Mouse (Mus musculus): ENCODE results near the gene Espnl. TPM values are rescaled to one million over a fixed set of nuclear protein-coding genes. Genes with fewer than 3 reads are reported as not detected.

The Espnl gene
- polyA plus RNA-seq, 1 experiment = not detected

DNA sequence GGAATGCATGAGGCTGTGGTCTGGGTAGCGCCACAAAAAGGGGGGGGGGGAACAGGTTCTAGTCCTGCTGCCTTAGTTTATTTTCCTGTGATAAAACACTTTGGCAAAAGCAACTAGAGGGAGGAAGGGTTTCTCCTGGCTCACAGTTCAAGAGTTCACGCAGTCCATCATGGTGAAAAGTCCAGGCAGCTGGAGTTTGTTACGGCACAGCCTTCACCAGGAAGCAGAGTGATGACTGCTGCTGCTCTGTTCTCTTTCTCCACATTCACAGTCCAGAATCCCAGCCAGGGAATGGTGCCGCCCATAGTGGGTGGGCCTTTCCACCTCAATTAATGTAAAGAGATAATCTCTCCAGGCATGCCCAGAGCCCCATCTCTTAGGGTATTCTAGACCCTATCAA is 9.6 kb upstream of the Espnl start:
- Histone ChIP-seq H3K4me3 (ENCODE audit: insufficient read depth, low read length) (no peak overlapping the region), H3K4me1 (ENCODE audit: control insufficient read depth, insufficient read depth, low read length) (0 out of 2 replicates have a peak, but pooled peaks cover 4% of the 10 kb centered on the region), H3K27ac (ENCODE audit: insufficient read depth, low read depth, low read length) (no peak overlapping the region)
- TF ChIP-seq CTCF (IDR thresholded peaks at IDR 0.05; ENCODE audit: low read depth, low read length) (no peak), POLR2A (IDR thresholded peaks at IDR 0.05; ENCODE audit: borderline replicate concordance, low read depth, low read length) (no peak)

DNA sequence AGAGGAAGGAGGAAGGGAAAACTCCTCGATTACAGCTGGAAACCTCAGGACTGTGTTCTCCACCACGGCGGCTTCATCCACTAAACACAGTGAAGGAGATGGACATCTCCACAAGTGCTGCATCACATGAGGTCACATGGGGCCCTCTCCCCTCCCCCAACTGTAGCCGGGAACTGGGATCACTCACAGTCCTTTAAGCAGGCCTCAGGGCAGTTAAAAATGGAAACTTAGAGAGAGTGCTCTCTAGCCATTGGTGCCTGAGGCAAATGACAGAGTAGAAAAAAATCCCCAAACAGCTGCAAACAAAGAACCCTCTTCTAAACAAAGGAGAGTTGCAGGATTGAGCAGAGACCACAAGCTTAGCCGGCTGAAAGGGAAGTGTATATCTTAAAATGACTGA is 8.6 kb upstream of the Espnl start:
- TF ChIP-seq CTCF (IDR thresholded peaks at IDR 0.05; ENCODE audit: low read depth, low read length) = no peak
- TF ChIP-seq POLR2A (IDR thresholded peaks at IDR 0.05; ENCODE audit: borderline replicate concordance, low read depth, low read length) = no peak
- Histone ChIP-seq H3K27ac (ENCODE audit: insufficient read depth, low read depth, low read length) (0 out of 2 replicates have a peak overlapping the region, but pooled peaks have one; percentile 11), H3K4me1 (ENCODE audit: control insufficient read depth, insufficient read depth, low read length) (0 out of 2 replicates have a peak, but pooled peaks cover 4% of the 10 kb centered on the region), H3K4me3 (ENCODE audit: insufficient read depth, low read length) (no peak overlapping the region)

DNA sequence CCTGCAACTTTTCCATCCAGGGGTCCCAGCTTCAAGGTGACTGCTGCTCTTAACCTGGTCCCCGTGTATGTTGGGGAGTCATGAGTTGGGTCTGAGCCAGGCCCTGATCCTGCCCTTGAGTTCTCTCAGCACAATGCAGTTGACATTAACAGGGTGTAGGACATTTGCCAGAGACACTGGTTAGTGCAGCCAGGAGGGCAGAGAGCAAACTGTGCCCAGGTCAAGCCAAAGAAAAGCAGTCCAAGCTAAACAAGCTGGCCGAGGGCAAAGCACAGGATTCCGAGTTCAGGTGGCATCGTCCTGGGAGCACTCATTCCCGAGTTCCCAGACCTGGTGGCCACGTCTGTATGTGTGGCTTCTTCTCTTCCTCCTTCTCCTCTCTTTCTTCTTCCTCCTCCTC is 4.2 kb upstream of the Espnl start:
- TF ChIP-seq POLR2A (IDR thresholded peaks at IDR 0.05; ENCODE audit: borderline replicate concordance, low read depth, low read length) (no peak), CTCF (IDR thresholded peaks at IDR 0.05; ENCODE audit: low read depth, low read length) (no peak)
- no peak overlapping the region for H3K27ac ChIP-seq (ENCODE audit: insufficient read depth, low read depth, low read length)

DNA sequence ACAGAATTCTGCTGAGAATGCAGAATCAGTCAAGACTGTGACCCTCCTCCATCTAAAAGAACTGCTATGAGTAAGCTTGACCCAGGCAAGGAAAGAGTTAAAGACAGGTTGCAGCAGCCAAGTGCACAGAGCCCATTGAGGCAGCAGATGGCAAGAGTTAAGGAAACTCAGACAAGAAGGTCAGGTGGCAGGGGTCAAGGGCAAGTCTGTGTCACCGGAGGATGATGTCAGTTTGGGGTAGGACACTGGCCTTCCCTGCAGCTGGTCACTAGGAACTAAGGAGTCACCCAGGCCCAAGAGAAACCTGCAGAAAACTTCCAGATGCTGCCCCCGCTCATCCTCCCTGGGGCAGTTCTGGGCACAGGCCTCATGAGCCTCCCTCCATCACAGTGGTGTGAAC is 2.8 kb downstream of the Espnl start:
- no peak for TF ChIP-seq POLR2A (IDR thresholded peaks at IDR 0.05; ENCODE audit: borderline replicate concordance, low read depth, low read length)
- Histone ChIP-seq H3K27ac (ENCODE audit: insufficient read depth, low read depth, low read length) (no peak overlapping the region), H3K4me3 (ENCODE audit: insufficient read depth, low read length) (no peak overlapping the region), H3K4me1 (ENCODE audit: control insufficient read depth, insufficient read depth, low read length) (no peaks in the 10 kb centered on the region)

More for the DNA sequence above, 4.2 kb upstream of the Espnl start:
- no peak overlapping the region for H3K4me3 ChIP-seq (ENCODE audit: insufficient read depth, low read length)
- H3K4me1 ChIP-seq (ENCODE audit: control insufficient read depth, insufficient read depth, low read length) = 0 out of 2 replicates have a peak, but pooled peaks cover 4% of the 10 kb centered on the region

DNA sequence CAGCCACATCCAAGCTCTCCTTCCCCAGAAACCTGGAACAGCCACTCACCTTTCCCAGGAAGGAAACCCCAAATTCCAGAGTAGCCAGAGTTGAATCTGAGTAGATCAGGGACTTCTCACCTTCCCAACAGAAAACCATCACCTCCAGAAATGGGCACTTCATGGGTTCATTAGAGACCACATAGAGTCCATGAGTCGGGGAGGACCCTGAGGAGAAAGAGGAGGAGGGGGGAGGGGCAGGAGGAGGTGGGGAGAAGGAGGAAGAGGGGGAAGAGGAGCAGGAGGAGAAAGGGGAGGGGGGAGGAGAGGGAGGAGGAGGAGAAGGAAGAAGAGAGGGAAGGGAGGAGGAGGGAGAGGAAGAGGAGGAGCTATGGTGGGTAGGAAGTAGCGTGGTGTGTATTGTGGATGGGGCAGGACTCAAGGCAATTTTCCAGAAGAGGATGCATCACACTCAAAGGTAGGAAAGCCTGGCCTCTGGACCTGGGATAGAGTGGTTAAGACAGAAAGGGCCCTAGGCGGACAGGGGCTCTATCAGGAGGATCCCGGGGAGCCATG is 3.7 kb downstream of the Espnl start:
- peak overlapping the region; percentile 43 for H3K4me3 ChIP-seq (ENCODE audit: insufficient read depth, low read length)
- H3K4me1 ChIP-seq (ENCODE audit: control insufficient read depth, insufficient read depth, low read length) = no peaks in the 10 kb centered on the region
- TF ChIP-seq POLR2A (IDR thresholded peaks at IDR 0.05; ENCODE audit: borderline replicate concordance, low read depth, low read length) (no peak), CTCF (IDR thresholded peaks at IDR 0.05; ENCODE audit: low read depth, low read length) (no peak)
- H3K27ac ChIP-seq (ENCODE audit: insufficient read depth, low read depth, low read length) = no peak overlapping the region

DNA sequence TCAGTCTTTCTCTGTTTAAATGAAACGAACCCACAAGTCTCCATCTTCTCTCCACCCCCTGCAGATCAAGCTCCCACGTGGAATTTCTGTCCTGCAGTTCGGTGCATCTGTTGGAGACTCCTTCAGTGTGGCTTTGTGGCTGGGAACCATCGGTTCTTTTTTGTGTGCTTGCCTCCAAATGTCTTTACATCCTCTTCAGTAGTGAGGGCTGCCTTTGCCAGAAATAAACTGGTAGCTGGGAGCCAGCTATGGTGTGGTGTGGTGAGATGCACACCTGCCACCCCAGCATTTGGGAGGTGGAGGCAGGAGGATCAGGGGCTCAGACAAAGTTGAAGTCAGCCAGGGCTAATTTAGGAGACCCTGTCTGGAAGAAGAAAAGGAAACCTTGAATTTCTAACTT is 10.2 kb downstream of the Espnl start:
- no peak overlapping the region for H3K4me3 ChIP-seq (ENCODE audit: insufficient read depth, low read length)
- TF ChIP-seq CTCF (IDR thresholded peaks at IDR 0.05; ENCODE audit: low read depth, low read length) (no peak), POLR2A (IDR thresholded peaks at IDR 0.05; ENCODE audit: borderline replicate concordance, low read depth, low read length) (no peak)
- no peaks in the 10 kb centered on the region for H3K4me1 ChIP-seq (ENCODE audit: control insufficient read depth, insufficient read depth, low read length)
- no peak overlapping the region for H3K27ac ChIP-seq (ENCODE audit: insufficient read depth, low read depth, low read length)

DNA sequence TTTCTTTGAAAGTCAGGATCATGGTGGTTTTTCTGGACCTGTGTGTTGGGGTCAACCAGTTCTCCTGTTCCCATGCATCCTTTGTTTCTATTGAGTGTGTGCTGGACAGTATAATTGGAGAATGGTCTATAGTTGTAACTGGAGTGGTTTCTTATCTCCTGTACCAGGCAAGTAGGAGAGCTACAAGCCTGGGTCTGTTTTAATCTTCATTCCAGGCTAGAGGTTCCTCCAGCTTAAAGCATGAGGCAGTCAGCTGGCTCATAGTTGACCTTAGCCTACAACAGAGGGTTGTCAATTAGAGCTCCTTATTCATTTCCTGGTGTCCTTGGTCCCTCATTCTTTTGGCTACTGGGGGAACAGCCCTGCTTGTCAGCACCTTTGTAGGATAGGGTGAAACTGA is 11.7 kb downstream of the Espnl start:
- H3K4me3 ChIP-seq (ENCODE audit: insufficient read depth, low read length) = no peak overlapping the region
- no peak overlapping the region for H3K27ac ChIP-seq (ENCODE audit: insufficient read depth, low read depth, low read length)
- TF ChIP-seq CTCF (IDR thresholded peaks at IDR 0.05; ENCODE audit: low read depth, low read length) = no peak
- TF ChIP-seq POLR2A (IDR thresholded peaks at IDR 0.05; ENCODE audit: borderline replicate concordance, low read depth, low read length) = no peak
- H3K4me1 ChIP-seq (ENCODE audit: control insufficient read depth, insufficient read depth, low read length) = no peaks in the 10 kb centered on the region

DNA sequence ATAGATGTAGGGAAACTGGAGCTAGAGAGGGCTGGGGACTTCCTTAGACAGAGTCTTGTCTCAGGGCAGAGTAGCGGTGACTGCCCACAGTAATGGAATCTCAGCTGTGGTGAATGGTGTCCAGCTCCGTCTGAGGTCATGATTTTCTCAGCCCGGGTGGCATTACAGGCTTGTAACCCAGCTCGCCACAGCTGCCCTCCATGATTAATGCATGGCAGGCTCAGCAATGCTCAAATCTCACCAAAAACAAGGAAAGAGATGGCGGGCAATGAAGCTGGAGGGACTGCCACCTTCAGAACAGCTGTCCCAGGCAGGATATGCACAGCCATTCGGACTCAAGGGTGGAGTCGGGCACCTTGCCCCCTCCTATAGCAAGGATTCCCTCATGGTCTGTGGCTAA is 15.5 kb downstream of the Espnl start:
- Histone ChIP-seq H3K4me3 (ENCODE audit: insufficient read depth, low read length) (no peak overlapping the region), H3K27ac (ENCODE audit: insufficient read depth, low read depth, low read length) (no peak overlapping the region), H3K4me1 (ENCODE audit: control insufficient read depth, insufficient read depth, low read length) (no peaks in the 10 kb centered on the region)
- TF ChIP-seq POLR2A (IDR thresholded peaks at IDR 0.05; ENCODE audit: borderline replicate concordance, low read depth, low read length) (no peak), CTCF (IDR thresholded peaks at IDR 0.05; ENCODE audit: low read depth, low read length) (no peak)

DNA sequence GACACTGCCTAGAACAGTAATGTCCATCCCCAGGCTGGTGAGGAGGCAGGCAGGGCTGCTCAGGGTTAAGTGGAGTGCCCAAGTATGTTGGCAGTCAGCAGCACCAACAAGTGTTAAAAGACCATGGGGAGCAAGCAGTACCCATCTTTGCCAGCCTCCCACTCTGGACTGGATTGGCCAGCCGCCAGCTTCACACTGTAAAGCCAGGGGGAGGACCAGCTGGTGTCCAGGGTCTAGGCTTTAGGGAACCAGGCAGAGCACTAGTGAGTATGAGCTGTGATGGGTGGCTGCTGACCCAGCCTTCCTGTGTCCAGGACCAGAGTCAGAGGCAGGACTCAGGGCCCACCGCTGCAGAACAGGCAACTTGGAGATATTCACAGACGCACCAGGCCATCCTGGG is 22.1 kb downstream of the Espnl start:
- Histone ChIP-seq H3K4me1 (ENCODE audit: control insufficient read depth, insufficient read depth, low read length) (no peaks in the 10 kb centered on the region), H3K27ac (ENCODE audit: insufficient read depth, low read depth, low read length) (no peak overlapping the region), H3K4me3 (ENCODE audit: insufficient read depth, low read length) (no peak overlapping the region)
- no peak for TF ChIP-seq CTCF (IDR thresholded peaks at IDR 0.05; ENCODE audit: low read depth, low read length)
- TF ChIP-seq POLR2A (IDR thresholded peaks at IDR 0.05; ENCODE audit: borderline replicate concordance, low read depth, low read length) = no peak

DNA sequence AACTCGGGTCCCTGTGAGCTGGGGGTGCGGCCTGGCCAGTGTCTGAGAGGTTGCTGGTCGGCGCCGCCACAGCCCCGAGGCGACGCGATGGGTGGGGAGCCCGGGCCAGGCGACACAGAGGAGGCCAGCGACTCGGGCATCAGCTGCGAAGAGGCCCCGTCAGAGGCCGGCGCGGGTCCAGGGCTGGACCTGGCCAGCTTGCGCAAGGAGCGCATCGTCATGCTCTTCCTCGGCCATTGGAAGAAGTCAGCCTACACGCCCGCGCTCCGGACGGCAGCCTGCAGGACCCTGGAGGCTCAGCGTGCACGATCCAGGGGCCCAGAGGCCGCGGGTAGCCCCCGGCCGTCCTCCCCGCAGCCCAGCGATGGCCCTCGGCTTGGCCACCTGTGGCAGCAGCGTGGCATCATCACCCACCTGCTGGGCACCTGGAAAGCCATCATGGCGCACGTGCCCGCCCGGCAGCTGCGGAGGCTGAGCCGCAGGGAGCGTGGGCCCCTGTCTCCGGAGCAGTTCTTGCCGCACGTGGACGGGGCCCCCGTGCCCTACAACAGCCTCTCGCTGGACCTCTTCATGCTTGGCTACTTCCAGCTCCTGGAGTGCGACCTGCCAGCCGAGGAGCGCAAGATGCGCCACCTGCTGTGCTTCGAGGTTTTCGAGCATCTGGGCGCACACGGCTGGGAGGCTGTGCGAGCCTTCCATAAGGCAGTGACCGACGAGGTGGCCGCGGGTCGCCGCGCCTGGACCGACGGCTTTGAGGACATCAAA is 23.2 kb downstream of the Espnl start:
- TF ChIP-seq CTCF (IDR thresholded peaks at IDR 0.05; ENCODE audit: low read depth, low read length) (no peak), POLR2A (IDR thresholded peaks at IDR 0.05; ENCODE audit: borderline replicate concordance, low read depth, low read length) (no peak)
- no peak overlapping the region for H3K4me3 ChIP-seq (ENCODE audit: insufficient read depth, low read length)
- H3K27ac ChIP-seq (ENCODE audit: insufficient read depth, low read depth, low read length) = no peak overlapping the region
- no peaks in the 10 kb centered on the region for H3K4me1 ChIP-seq (ENCODE audit: control insufficient read depth, insufficient read depth, low read length)
